Mouse (Mus musculus) right cerebral cortex, postnatal 4 days (tissue): ENCODE measurements at regions not wholly inside any gene's neighbourhood (a gene's known extent, or its start where the extent isn't known, plus 50 kb on each side); places are given as distances from the start of the nearest gene placed in this dataset.
"Not testable (repeated sequence)": the region's sequence is repeated elsewhere in the genome, so short reads cannot be mapped to it uniquely, and the experiment has no call there.

Source experiments
- DNase-seq: peaks from one replicate; pipeline ENCODE4 v3.0.0-alpha.2; 2022

DNA sequence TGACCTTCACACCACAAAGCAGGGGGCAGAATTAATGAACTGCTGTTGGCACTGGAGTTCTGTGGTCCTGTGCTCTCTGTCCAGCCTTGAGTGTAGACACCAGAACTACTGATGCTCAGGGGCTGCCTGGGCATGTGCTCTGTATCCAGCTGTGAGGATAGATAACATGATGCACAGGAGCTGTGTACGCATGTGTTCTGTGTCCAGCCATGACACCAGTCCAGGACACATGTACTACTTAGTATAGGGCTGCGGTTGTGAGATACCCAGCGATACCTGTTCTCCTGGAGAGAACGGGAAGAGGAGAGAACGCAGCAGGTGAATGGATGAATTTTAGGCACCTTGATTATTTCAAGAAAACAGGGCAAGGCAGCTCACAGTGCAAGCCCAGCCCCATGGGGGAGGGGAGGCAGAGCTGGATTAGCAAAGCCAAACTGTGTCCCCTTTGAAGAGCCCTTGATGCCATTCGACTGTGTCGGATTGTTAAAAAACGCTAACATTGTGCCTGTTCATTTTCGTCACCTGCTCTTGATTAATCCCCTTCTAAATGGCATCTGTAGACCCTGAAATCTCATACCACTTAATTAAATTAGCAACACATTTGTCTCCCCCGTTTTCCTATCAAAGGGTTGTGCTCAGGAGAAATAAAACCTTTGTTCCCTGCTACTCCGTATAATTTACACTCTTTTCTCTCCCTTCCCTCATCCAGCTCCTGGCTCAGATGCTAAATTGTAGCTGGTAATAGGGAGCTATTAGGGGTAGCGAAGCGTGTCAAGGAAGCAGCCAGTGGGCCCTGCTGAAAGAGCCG lies 218.8 kb upstream of the Irx4 start:
- no peak for DNase-seq

DNA sequence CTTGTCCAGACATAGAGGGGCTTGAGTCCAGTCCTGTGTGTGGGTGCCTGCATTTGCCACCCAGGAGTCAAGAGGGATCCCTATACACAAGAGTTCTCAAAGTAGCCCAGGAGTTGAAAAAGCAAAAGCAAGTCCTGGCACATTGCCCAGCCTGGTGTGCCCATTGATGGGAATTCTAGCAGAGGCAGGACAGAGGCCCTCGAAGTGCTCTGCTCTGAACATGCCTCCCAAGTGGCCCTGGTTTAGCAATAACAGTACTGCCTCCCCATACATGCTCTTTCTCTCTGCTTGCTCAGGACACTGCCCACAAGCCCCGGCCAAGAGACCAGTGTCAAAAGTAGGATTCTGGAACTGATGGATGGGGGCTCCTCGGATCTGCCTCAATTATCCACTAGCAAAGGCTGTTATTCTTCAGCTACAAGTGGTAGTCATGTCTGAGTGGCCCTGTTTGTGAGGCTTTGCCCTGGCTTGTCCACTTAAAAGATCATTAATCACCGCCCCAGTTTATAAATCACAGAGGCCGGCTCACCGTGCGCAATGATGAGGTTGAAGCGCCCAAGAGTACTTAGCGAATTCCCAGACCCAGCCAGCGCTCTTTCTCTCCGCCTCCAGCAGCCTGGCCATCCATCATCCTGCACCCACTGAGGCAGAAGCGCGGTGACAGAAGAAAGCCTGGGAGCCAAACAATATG lies 190.3 kb upstream of the Irx4 start:
- DNase-seq: peak; percentile 21

DNA sequence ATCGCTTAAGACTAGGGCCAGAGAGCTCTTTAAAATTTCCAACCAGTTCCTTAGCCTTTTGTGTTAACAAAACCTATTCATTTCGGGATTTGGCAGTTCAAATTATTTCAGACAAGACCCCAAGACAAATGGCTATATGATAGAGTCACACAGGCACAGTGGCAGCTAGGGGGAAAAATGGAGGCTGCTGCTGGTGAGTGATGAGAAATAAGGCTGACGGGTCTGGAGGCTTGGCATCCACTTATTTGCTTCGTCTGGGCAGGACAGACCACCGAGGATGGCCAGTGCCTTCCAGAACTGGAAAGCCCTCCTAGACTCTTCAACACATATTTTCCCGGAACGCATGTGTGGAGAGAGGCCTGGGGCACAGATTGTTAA lies 189.8 kb upstream of the Irx4 start:
- no peak for DNase-seq

DNA sequence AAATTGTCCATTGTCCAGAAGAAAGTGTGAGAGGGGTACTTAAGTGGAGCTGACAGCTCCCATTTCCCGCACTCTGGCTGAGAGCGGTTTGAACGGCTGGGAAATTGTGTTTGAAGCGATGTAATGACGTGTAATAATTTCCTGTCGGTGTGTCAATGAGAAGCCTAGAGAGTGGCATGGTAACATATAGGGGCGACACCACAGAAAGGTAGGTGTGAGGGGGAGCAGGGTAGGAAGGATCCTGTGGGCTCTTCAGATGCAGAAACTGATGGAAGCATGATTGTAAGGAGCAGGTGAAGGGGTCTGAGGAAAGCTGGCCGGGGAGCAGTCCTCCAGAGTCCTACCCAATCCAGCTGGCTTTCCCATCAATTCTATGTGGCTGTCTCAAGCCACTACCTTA lies 189.2 kb upstream of the Irx4 start:
- DNase-seq: no peak

DNA sequence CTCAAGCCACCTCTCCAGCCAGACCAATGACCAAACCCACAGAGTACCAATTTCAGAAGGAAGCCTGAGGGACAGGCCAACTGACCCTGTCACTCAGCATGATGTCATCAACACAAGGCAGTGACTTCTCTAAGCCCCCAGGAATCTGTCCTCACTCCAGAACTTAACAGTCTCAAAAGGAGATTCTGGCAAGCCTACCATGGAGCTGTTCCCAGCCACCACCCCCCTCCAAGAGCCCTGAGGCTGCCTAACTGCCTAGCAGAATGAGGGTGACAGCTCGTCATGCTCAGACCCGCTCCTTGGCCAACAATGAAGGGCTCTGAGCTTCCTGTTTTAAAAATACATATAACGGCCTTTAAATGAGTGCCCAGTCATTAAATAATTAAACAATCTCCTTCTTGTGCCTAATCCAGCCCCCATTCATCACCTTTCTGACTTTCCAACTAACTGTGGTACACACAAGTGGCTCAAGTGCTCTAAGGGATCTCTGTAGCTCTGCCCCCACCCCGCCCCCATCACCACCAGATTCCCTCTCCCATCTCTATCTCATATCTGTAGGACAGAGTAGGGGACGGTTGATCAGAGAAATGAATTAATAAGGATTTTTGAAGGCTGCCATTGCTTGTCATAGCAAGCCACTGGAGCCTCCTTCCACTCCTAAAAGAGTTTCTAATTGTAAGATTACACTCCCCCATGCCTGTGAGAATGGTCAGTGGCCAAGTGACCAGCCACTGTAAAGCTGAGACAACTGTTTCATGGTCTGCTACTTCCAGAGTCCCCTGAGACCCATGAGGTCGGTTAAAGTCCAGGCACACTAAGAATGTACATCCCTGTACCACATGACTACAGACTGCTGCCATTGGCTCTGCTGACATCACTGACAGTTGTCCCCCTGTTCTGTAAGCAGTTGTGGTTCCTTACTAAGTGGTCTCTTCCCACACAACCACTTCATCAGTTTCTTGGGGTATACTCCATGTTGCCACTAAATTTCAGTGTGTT lies 188.1 kb upstream of the Irx4 start:
- DNase-seq: no peak

DNA sequence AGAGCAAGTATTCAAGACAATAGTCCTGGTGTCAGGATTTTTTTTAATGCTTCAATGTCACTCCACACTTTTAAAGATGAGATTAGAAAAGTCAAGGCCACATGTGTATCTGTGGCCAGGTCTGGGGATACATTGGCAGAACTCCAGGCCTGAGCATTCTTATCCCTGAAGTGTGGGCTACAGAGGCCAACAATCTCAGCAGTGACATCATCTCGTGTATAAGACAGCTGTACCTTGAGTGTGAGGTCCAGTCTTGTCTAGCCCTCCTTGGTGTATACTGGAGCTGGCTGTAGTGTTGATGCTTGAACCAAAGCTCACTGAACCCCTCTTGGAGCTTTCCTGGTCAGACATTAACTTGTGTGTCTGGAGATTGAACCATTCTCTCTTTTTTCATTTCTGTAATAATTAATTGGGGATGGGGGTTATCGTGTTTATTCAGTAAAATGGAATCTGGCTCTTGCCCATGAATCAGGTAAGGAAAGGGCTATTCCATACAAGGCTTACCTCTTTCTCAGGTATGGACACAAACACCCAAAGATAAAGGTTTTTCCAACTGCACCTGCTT lies 182.3 kb upstream of the Irx4 start:
- DNase-seq: no peak

DNA sequence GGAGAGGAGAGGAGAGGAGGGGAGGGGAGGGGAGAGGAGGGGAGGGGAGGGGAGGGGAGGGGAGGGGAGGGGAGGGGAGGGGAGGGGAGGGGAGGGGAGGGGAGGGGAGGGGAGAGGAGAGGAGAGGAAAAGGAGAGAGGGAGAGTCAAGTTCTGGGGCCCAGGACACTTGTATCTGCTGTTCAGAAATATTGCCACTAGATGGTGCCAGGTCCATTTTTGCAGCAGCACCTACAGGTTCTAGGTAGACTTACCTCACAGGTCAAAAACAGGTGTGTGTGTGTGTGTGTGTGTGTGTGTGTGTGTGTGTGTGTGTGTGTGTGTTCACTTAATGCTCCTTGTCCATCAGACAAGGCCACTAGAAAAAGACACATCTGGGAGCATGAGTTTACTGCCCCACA lies 172.5 kb upstream of the Irx4 start:
- DNase-seq: not testable (repeated sequence)

DNA sequence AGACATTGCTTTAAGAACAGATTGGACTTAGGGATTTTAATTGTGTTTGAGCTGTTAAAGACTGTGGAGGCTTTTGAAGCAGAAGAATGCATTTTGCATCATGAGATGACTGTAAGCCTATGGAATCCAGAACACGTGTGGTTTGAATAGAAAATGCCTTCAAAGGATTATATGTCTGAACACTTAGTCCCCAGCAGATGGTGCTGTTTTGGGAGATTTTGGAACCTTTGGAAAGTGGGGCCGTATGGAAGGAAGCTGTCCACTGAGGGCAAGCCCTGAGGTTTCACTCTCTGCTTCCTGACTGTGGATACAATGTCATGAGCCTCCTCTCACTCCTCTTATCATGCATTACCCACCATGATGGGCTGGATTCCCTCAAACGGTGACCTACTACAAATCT lies 168.4 kb upstream of the Irx4 start:
- DNase-seq: no peak

DNA sequence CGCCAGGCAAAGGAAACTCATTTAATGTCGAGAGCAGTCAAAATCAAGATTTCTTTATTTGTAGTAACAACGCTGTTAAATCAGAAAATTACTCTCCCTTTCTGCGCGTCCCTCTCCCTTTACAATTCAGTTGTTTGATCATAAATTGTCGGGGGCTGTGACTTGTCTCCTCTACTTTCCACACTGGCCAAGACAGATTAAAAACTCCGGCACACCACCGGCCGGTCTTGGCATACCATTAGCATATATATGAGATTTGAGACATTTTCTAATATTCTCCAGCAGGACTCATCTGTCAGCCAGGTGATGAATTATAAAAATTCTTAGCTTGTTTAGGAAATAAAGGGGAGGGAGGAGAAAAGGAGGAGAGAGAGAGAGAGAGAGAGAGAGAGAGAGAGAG lies 162.8 kb upstream of the Irx4 start:
- DNase-seq: no peak

DNA sequence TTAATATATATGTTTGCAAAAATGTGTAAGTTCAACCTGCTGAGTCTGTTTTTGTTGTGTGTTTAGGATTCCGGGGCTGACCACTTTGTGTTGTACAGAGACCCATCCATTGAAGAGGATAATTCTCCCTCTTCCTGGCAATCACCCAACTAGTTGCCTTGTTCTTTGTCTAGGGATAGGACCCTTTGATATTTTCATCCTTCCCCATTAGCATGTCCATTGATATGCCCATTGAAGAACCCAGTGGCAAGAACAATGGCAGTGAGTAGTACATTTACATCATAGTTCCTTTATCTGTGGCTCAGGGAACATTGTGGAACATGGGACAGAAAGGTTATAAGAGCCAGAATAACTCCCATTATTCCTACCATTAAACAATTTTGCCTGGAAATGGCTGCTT lies 160.9 kb upstream of the Irx4 start:
- no peak for DNase-seq

DNA sequence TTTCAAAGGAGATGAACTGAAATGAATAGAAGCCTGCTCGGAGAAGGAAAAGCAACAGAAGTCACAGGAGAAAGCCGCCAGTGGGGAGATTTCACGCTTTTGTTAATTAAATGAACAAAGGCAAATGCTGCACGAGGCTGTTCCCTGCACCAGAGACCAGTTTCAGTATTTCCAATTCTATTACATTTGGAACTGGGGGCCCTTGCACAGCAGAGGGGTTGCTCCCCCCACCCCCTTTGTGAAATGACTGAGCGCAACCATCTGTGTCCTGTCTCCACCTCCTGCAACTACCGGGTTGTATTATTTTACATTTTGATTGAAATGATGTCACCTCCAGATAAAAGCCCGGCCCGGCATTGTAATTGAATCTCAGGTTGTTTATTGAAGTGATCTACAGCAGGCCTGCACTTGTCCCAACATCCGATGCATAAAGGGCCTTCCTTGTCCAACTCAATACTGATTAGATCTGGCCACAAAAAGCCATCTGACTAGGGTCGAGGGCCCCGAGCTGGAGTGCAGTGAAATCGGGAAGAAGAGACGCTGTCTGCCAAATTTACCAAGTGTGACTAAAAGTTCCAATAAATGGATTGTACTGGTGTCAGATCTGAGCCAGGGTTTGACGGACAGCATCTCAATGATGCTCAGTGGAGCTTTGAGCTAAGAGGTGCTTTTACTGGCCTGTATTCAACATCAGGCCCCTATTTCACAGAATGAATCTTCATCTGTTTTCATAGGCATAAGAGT lies 152.9 kb upstream of the Irx4 start:
- peak; percentile 2 for DNase-seq

DNA sequence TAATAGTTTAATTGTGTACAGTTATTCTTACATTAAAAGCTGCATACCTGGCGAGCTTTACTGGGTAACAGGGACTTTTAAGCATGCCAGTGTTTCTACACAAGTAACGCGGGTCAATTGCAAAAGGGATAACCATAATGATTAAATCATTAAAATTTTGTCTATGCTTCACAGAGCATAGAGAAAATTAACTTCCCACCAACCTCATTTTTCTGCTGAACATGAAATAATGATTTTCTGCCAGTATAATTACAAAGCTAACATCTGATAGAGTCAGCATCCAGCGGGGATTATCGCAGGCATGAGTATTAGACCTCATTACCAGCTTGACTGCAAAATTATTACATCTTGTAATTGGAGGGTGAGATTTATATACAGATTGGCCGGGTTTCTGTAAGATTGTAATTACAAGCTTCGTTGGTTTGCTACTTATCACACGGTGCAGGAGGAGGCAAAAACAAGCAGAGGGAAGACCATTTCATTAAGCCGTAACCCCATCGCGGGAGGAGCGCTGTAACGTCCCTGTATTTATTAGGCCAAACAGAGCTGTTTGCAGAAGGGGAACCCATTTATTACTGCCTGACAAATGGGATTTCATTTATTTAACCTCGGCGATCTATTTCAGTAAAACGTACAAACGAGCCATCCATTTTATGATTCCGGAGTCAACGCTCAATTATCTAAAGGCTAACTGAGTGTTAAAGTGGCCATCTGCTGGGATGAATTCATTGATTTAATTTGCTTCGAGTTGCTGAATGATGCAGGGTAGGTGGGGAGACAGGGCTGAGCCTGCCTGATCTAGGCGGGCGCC lies 143.3 kb upstream of the Irx4 start:
- DNase-seq: peak; percentile 10

DNA sequence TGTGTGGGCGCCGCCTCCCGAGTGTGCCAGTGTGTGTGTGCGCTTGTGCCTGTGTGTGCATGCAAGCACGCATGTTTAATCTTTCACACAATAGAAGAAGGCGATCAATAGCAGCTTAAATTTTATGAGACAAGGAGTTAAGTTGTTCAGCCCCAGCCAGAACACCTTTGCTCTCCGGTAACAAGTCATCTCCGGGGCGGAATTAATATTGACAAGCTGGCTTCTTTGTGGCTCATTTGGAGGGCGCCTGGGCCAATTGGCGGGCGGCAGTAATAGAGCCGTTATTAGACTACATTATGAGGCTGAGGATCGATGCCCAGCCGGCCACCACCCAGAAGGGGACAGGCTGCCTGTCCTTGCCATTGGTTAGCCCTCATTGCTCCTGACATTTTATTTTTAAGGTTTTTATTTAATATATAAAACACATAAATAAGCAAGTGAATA lies 142.6 kb upstream of the Irx4 start:
- peak; percentile 39 for DNase-seq

DNA sequence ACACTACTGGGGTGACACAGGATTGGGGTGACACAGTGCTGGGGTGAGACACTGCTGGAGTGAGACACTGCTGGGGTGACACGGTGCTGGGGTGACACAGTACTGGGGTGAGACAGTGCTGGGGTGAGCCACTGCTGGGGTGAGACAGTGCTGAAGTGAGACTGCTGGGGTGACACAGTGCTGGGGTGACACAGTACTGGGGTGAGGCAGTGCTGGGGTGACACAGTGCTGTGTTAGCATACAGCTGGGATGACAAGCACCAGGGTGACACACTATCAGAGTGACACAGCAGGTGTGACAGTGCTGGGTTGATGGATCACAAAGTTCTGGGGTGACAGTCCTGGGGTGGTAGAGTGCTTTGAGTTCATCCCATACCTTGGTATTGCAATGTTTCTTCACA lies 137.3 kb upstream of the Irx4 start:
- no peak for DNase-seq

DNA sequence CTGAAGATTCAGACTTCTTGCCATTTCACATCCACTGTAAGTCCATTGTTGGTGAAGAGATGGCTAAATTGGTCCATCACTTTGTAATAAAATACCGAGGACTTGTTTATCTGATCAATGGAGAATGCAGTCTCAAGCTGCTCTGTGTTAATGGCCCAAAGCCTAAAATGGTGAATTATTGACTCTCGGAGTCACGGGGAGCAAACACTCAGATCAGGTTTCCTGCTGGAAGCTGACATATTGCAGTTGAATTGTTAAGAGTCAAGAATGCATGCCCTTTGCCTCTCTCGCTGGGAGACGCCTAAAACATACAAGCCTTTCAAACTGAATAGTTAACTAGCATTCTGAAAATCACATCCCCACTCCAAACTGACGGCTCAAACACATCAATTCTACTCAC lies 129.0 kb upstream of the Irx4 start:
- DNase-seq: no peak

DNA sequence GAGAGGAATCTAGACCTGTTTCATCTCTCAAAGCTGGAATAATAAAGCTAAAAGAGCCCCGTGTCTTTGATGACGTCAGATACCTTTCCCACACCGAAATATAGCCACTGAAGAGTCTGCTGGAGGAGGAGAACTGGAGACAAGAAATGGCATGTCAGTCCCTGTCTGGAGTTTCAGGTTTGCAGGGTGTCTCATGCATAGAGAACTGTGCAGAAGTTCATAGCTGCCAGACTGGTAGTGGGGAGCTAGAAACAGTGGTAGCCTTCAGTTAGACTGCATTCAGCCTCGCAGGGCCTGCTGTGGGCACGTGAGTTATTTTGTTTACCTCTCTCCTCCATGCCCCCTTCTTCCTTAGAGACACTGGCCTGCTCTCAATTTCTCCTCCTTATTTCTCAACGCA lies 127.5 kb upstream of the Irx4 start:
- no peak for DNase-seq

DNA sequence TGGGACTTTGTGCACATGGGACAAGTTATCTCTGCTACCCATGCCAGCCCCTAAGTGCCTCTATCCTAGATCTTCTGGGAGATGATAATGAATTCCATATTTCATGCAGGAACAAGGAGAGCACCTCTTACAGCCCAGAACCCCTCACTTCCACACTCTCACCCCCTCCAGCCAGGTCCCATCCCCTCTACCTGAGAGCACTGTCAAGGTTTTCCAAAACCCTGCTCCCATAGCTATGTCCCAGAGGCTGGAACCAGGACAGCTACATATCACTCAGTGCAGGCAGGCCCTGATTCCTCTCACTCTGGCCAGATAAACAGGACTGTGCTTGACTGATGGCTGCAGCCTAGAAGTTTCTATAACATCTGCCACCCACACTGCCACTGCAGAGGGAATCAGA lies 125.3 kb upstream of the Irx4 start:
- no peak for DNase-seq

DNA sequence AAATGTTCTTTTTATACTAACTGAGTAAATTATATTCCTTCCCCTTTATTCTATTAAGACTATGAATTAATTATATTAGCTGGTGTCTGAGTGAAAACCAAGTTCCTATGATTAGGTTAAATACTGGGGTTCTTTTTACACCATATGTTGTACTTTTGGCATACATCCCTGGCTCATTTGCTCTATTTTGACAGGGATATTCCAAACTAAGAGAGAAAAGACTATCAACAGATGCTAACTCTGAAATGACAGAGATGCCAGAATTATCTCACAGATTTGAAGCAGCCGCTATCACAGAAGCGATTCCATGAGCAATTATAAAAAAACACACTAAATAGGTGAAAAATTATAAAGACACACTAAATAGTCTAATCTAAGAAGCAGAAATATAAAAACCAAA lies 119.0 kb upstream of the Irx4 start:
- no peak for DNase-seq

DNA sequence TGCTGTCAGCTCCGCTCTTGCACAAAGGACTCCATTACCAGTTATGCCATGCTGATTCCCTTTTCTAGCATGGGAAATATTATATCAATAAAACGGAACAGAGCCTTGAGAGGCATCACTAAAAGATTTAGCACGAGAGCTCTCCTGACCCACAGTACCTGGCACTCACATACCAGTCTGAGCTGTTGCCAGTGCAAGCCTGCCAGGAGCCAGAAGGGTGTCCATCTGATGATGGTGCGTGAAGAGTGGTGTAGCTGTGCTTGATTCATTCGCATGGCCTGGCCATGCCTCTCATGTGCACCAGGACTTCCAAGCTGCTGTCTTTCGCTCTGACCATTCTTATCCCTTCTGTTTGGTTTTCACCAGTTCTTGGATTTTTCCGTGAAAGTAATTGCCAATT lies 102.3 kb upstream of the Irx4 start:
- no peak for DNase-seq

DNA sequence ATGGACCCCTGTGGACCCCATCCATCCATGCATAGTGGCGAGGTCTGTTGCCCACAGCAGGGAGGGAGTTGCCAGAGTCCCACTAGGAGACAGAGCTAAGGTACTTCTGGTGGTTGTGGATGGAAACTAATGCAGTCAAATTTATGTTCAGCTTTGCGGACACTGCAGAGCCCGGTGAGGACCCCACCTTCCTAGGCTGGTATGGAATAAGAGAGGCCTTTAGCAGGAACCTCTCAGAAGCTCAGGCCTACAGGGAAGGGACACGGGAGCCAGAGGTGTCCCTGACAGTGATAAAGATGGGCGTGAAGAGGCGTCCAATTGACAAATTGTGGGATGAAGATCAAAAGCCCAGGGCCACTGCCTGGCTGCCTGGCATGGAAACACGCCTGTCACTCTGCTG lies 100.8 kb upstream of the Irx4 start:
- peak; percentile 2 for DNase-seq

DNA sequence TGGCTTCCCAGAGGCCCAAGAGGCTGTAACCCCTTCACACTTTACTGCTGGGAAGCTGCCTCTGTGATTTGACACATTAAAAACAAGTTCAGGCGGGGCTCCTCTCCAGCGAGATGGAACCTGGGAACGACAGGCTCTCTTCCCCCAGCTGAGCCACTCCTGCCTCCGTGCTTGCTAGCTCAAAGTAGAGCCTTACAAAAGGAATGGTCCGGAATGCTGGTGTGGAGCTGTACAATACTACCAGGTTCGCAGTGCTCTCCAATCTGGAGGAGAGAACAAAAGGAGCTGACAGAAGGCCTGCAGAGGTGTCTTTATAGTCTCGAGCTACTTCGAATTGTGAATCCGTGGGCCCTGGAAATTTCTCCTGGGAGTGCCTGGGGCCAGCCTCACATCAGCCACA lies 100.4 kb upstream of the Irx4 start:
- DNase-seq: peak; percentile 14
